Mouse (Mus musculus) heart, embryonic 16.5 days (tissue): ENCODE measurements around the gene Gm14419. TPM values are rescaled to one million over a fixed set of nuclear protein-coding genes. Genes with fewer than 3 reads are reported as not detected.
"Not testable (repeated sequence)": the region's sequence is repeated elsewhere in the genome, so short reads cannot be mapped to it uniquely, and the experiment has no call there.

Experiments used
- ATAC-seq: fragments of 200-750 bp; cut with Nextera tagmentation; replicated peaks from 2 replicates; pipeline ENCODE4 v1.8.0; 2017; ENCODE audit warnings: moderate number of reproducible peaks; ENCODE audit not compliant: insufficient read depth, low FRiP score; ENCODE audit errors: extremely low read depth
- H3K27ac ChIP-seq: fragments of 300-500 bp; sonication (generic); 2 replicates; pipeline ENCODE4 v1.5.1; 2014; ENCODE audit warnings: mild to moderate bottlenecking, low read length, control low read depth, moderate library complexity
- H3K27me3 ChIP-seq: fragments of 300-500 bp; sonication (generic); 2 replicates; pipeline ENCODE4 v1.6.1; 2014; ENCODE audit warnings: low read length, mixed read lengths; ENCODE audit not compliant: control insufficient read depth, insufficient read depth
- H3K36me3 ChIP-seq: fragments of 300-500 bp; sonication (generic); 2 replicates; pipeline ENCODE4 v1.6.1; 2014; ENCODE audit not compliant: control insufficient read depth, insufficient read depth
- H3K4me1 ChIP-seq: fragments of 300-500 bp; sonication (generic); 2 replicates; pipeline ENCODE4 v1.6.1; 2014; ENCODE audit warnings: low read length, mixed read lengths; ENCODE audit not compliant: control insufficient read depth, insufficient read depth
- H3K4me2 ChIP-seq: fragments of 300-500 bp; sonication (generic); 2 replicates; pipeline ENCODE4 v1.6.1; 2014; ENCODE audit warnings: low read depth, mild to moderate bottlenecking, control low read depth, low read length
- H3K4me3 ChIP-seq: fragments of 300-500 bp; sonication (generic); 2 replicates; pipeline ENCODE4 v1.5.1; 2014; ENCODE audit warnings: mild to moderate bottlenecking, control low read depth, low read length
- H3K9ac ChIP-seq: fragments of 300-500 bp; sonication (generic); 2 replicates; pipeline ENCODE4 v1.6.1; 2014; ENCODE audit warnings: low read length, control low read depth
- H3K9me3 ChIP-seq: fragments of 300-500 bp; sonication (generic); replicated peaks from 2 replicates; pipeline ENCODE4 v1.6.1; 2016; ENCODE audit warnings: low read length; ENCODE audit not compliant: control insufficient read depth
- WGBS: fragments of 180-500 bp; shearing (Covaris S2); extraction: QIAGEN DNeasy Blood & Tissue Kit; methylation state at CpG from one replicate; pipeline ENCODE4 v1.1.7; 2014; 5-methylcytosine and 5-hydroxymethylcytosine counted together
- polyA plus RNA-seq: library from polyadenylated mRNA; unstranded; fragments of >200 nt; fragmentation: Nextera tagmentation; extraction: Ambion mirVana; gene quantifications from 2 replicates; pipeline ENCODE4 v1.2.1, GENCODE M21; 2015

Gm14419 gene
- polyA plus RNA-seq: 9.0 and 11.2 TPM in 2 replicates

GRCm38 (mm10) chr2:177000656-177001055 lies at the start of gene Gm14419:
Gene Gm14419 (plus strand): TSS chr2:177000956.
- WGBS: no CpG with 5 or more reads among the region's 6 CpGs
- H3K9me3 ChIP-seq, H3K36me3 ChIP-seq, ATAC-seq, H3K27ac ChIP-seq, H3K4me2 ChIP-seq, H3K9ac ChIP-seq, H3K4me3 ChIP-seq, H3K27me3 ChIP-seq, H3K4me1 ChIP-seq: not testable (repeated sequence)

Other genes with a start within 250 kb of the Gm14419 start
- gene Gm14295, start 202.3 kb upstream of the Gm14419 start, polyA plus RNA-seq: 13.5 and 19.0 TPM in 2 replicates
- gene Gm14408, start 169.8 kb upstream of the Gm14419 start, polyA plus RNA-seq: not detected in 2 replicates
- 8.3 and 8.7 TPM in 2 replicates for gene Gm14296, start 73.1 kb upstream of the Gm14419 start, polyA plus RNA-seq
- gene Gm14401, start 73.4 kb downstream of the Gm14419 start, polyA plus RNA-seq: 0.14 and 0.42 TPM in 2 replicates
- 15.8 and 19.9 TPM in 2 replicates for gene Gm14410, start 205.5 kb downstream of the Gm14419 start, polyA plus RNA-seq